Mouse (Mus musculus) brain, embryonic 14.5 days (tissue): ENCODE results near the gene Ddx1.

Source experiments
- CTCF ChIP-seq: fragments of 200-500 bp; IDR thresholded peaks from 2 replicates; pipeline ENCODE4 v1.5.1; 2012; ENCODE audit warnings: inconsistent platforms, mild to moderate bottlenecking, moderate library complexity, borderline replicate concordance; ENCODE audit not compliant: insufficient read depth, insufficient read length; ENCODE audit errors: extremely low read depth
- POLR2A ChIP-seq: fragments of 200-500 bp; IDR thresholded peaks from 2 replicates; pipeline ENCODE4 v1.6.1; 2012; ENCODE audit warnings: mild to moderate bottlenecking, inconsistent platforms, borderline replicate concordance; ENCODE audit not compliant: poor library complexity, insufficient read depth, insufficient read length, severe bottlenecking; ENCODE audit errors: extremely low read depth

- TF ChIP-seq CTCF (no peak), POLR2A (no peak)
Observed at GRCm38 (mm10) chr12:13198157-13198556, 50.9 kb downstream of the Ddx1 start.
